Mouse (Mus musculus) hindbrain, embryonic 11.5 days (tissue): ENCODE measurements around the gene Bnip1. TPM values are rescaled to one million over a fixed set of nuclear protein-coding genes. Genes with fewer than 3 reads are reported as not detected.
A peak's percentile ranks its signal among the peaks of the same experiment; 100 is the strongest.

Experiments
- ATAC-seq: fragments of 200-750 bp; cut with Nextera tagmentation; 2 replicates; pipeline ENCODE4 v1.8.0; 2017; ENCODE audit warnings: mild to moderate bottlenecking, moderate TSS enrichment, moderate library complexity; ENCODE audit not compliant: low FRiP score
- DNase-seq: peaks from one replicate; pipeline ENCODE4 v3.0.0-alpha.2; 2015; ENCODE audit warnings: low spot score
- H3K27ac ChIP-seq: fragments of 300-500 bp; sonication (generic); 2 replicates; pipeline ENCODE4 v1.5.1; 2014; ENCODE audit warnings: mild to moderate bottlenecking, low read depth, low read length
- H3K27me3 ChIP-seq: fragments of 300-500 bp; sonication (generic); 2 replicates; pipeline ENCODE4 v1.6.1; 2014; ENCODE audit warnings: mild to moderate bottlenecking, low read length, moderate library complexity, mixed read lengths; ENCODE audit not compliant: control insufficient read depth, insufficient read depth
- H3K36me3 ChIP-seq: fragments of 300-500 bp; sonication (generic); 2 replicates; pipeline ENCODE4 v1.6.1; 2014; ENCODE audit warnings: mild to moderate bottlenecking, low read length, moderate library complexity, mixed read lengths; ENCODE audit not compliant: control insufficient read depth, insufficient read depth
- H3K4me1 ChIP-seq: fragments of 300-500 bp; sonication (generic); replicated peaks from 2 replicates; pipeline ENCODE4 v1.6.1; 2014; ENCODE audit warnings: low read length, mixed read lengths; ENCODE audit not compliant: control insufficient read depth, insufficient read depth
- H3K4me2 ChIP-seq: fragments of 300-500 bp; sonication (generic); replicated peaks from 2 replicates; pipeline ENCODE4 v1.6.1; 2014; ENCODE audit warnings: mild to moderate bottlenecking, low read depth, low read length
- H3K4me3 ChIP-seq: fragments of 300-500 bp; sonication (generic); 2 replicates; pipeline ENCODE4 v1.5.1; 2014; ENCODE audit warnings: low read depth, low read length
- H3K9ac ChIP-seq: fragments of 300-500 bp; sonication (generic); 2 replicates; pipeline ENCODE4 v1.6.1; 2014; ENCODE audit warnings: low read depth, low read length
- H3K9me3 ChIP-seq: fragments of 300-500 bp; sonication (generic); 2 replicates; pipeline ENCODE4 v1.6.1; 2016; ENCODE audit warnings: low read length; ENCODE audit not compliant: control insufficient read depth
- WGBS: fragments of 180-500 bp; shearing (Covaris S2); extraction: QIAGEN DNeasy Blood & Tissue Kit; methylation state at CpG from one replicate; pipeline ENCODE4 v1.1.7; 2014; 5-methylcytosine and 5-hydroxymethylcytosine counted together
- polyA plus RNA-seq: library from polyadenylated mRNA; unstranded; fragments of >200 nt; fragmentation: Nextera tagmentation; extraction: Ambion mirVana; gene quantifications from 2 replicates; pipeline ENCODE4 v1.2.1, GENCODE M21; 2014

Gene Bnip1
- 45.9 and 52.9 TPM in 2 replicates for polyA plus RNA-seq

- WGBS: 1% methylated on average over 42 of the region's 42 CpGs
- Histone ChIP-seq H3K36me3 (no peaks in the 10 kb centered on the region), H3K9ac (peak within 1 kb of the TSS; percentile 84), H3K4me2 (peak within 1 kb of the TSS; percentile 78), H3K27me3 (no peaks in the 10 kb centered on the region), H3K4me1 (peaks cover 4% of the 10 kb centered on the region; the same call in 1 of the 2 replicates), H3K4me3 (peak within 1 kb of the TSS; percentile 74), H3K27ac (peak within 1 kb of the TSS; percentile 65), H3K9me3 (no peaks in the 10 kb centered on the region)
- DNase-seq (peak; percentile 86), ATAC-seq (peak; percentile 76; the same call in 1 of the 2 replicates)
Observed at GRCm38 (mm10) chr17:26780750-26781571, at the start of gene Bnip1. TSS of gene Bnip1 (plus strand) at chr17:26781066.

GRCm38 (mm10) chr17:26742581-26742980 lies 38.3 kb upstream of the Bnip1 start:
- Histone ChIP-seq H3K9me3 (no peaks in the 10 kb centered on the region), H3K4me1 (no peaks in the 10 kb centered on the region), H3K4me2 (no peak overlapping the region), H3K4me3 (no peak overlapping the region), H3K9ac (no peak overlapping the region), H3K36me3 (no peaks in the 10 kb centered on the region), H3K27ac (no peak overlapping the region), H3K27me3 (no peaks in the 10 kb centered on the region)
- DNase-seq (no peak), ATAC-seq (no peak)
- 60% methylated on average over 4 of the region's 4 CpGs for WGBS

GRCm38 (mm10) chr17:26743294-26743693 lies 37.6 kb upstream of the Bnip1 start:
- Histone ChIP-seq H3K4me1 (no peaks in the 10 kb centered on the region), H3K9ac (no peak overlapping the region), H3K4me3 (no peak overlapping the region), H3K4me2 (no peak overlapping the region), H3K27ac (no peak overlapping the region), H3K9me3 (no peaks in the 10 kb centered on the region), H3K36me3 (no peaks in the 10 kb centered on the region), H3K27me3 (no peaks in the 10 kb centered on the region)
- WGBS: 56% methylated on average over 1 of the region's 1 CpGs
- ATAC-seq (no peak), DNase-seq (no peak)

- DNase-seq: no peak
- no peak for ATAC-seq
- Histone ChIP-seq H3K4me1 (no peaks in the 10 kb centered on the region), H3K36me3 (no peaks in the 10 kb centered on the region), H3K4me3 (no peak overlapping the region), H3K9me3 (no peaks in the 10 kb centered on the region), H3K27me3 (no peaks in the 10 kb centered on the region), H3K4me2 (no peak overlapping the region), H3K9ac (no peak overlapping the region), H3K27ac (no peak overlapping the region)
- 91% methylated on average over 3 of the region's 3 CpGs for WGBS
Observed at GRCm38 (mm10) chr17:26749975-26750374, 30.9 kb upstream of the Bnip1 start.

- Histone ChIP-seq H3K27ac (no peak overlapping the region), H3K36me3 (no peaks in the 10 kb centered on the region), H3K4me2 (no peak overlapping the region), H3K27me3 (no peaks in the 10 kb centered on the region), H3K9ac (no peak overlapping the region), H3K4me1 (no peaks in the 10 kb centered on the region), H3K4me3 (no peak overlapping the region), H3K9me3 (no peaks in the 10 kb centered on the region)
- 70% methylated on average over 1 of the region's 1 CpGs for WGBS
- DNase-seq (no peak), ATAC-seq (no peak)
Observed at GRCm38 (mm10) chr17:26752297-26752696, 28.6 kb upstream of the Bnip1 start.

- Histone ChIP-seq H3K36me3 (no peaks in the 10 kb centered on the region), H3K4me3 (no peak overlapping the region), H3K4me2 (no peak overlapping the region), H3K4me1 (no peaks in the 10 kb centered on the region), H3K27ac (no peak overlapping the region), H3K27me3 (no peaks in the 10 kb centered on the region), H3K9me3 (no peaks in the 10 kb centered on the region), H3K9ac (no peak overlapping the region)
- 89% methylated on average over 2 of the region's 2 CpGs for WGBS
- ATAC-seq (no peak), DNase-seq (no peak)
Observed at GRCm38 (mm10) chr17:26753476-26753875, 27.4 kb upstream of the Bnip1 start.

- WGBS: 86% methylated on average over 5 of the region's 5 CpGs
- no peaks in the 10 kb centered on the region for H3K36me3 ChIP-seq
- no peaks in the 10 kb centered on the region for H3K4me1 ChIP-seq
- ATAC-seq: no peak
- no peak for DNase-seq
- no peak overlapping the region for H3K4me3 ChIP-seq
- no peak overlapping the region for H3K27ac ChIP-seq
- no peaks in the 10 kb centered on the region for H3K9me3 ChIP-seq
- no peak overlapping the region for H3K9ac ChIP-seq
- H3K4me2 ChIP-seq: no peak overlapping the region
- no peaks in the 10 kb centered on the region for H3K27me3 ChIP-seq
Observed at GRCm38 (mm10) chr17:26767100-26767753, 13.6 kb upstream of the Bnip1 start.

- H3K9ac ChIP-seq: no peak overlapping the region
- no peak overlapping the region for H3K4me2 ChIP-seq
- 76% methylated on average over 2 of the region's 2 CpGs for WGBS
- H3K27me3 ChIP-seq: no peaks in the 10 kb centered on the region
- H3K27ac ChIP-seq: no peak overlapping the region
- no peak overlapping the region for H3K4me3 ChIP-seq
- H3K4me1 ChIP-seq: no peaks in the 10 kb centered on the region
- no peaks in the 10 kb centered on the region for H3K36me3 ChIP-seq
- H3K9me3 ChIP-seq: no peaks in the 10 kb centered on the region
- no peak for ATAC-seq
- no peak for DNase-seq
Observed at GRCm38 (mm10) chr17:26767754-26768124, 13.1 kb upstream of the Bnip1 start.

- Histone ChIP-seq H3K27me3 (no peaks in the 10 kb centered on the region), H3K27ac (no peak overlapping the region), H3K36me3 (no peaks in the 10 kb centered on the region), H3K9ac (no peak overlapping the region), H3K4me1 (no peaks in the 10 kb centered on the region), H3K4me3 (no peak overlapping the region), H3K4me2 (no peak overlapping the region), H3K9me3 (no peaks in the 10 kb centered on the region)
- DNase-seq (peak; percentile 30), ATAC-seq (peak; percentile 27; the same call in 1 of the 2 replicates)
- WGBS: 44% methylated on average over 10 of the region's 10 CpGs
Observed at GRCm38 (mm10) chr17:26776211-26776610, 4.7 kb upstream of the Bnip1 start.
